Mouse (Mus musculus) left cerebral cortex, postnatal 10 days (tissue): ENCODE results near the gene Gm17079. TPM values are rescaled to one million over a fixed set of nuclear protein-coding genes. Genes with fewer than 3 reads are reported as not detected.
"Not testable (repeated sequence)": the region's sequence is repeated elsewhere in the genome, so short reads cannot be mapped to it uniquely, and the experiment has no call there.

Source experiments
- DNase-seq, 2 experiments: peaks; one replicate each; pipeline ENCODE4 v3.0.0; 2021 to 2022; ENCODE audit warnings: low spot score in 2 of 2, mixed read lengths in 1 of 2; ENCODE audit errors: extremely low spot score in 1 of 2
- intact Hi-C: fragments of 180-260 bp; cut with DNase I; formaldehyde crosslinking; loops from one replicate; pipeline ENCODE4 v1.15.1; 2025
- total RNA-seq, 2 experiments: library from RNA; stranded (reverse); gene quantifications; 2 replicates each; pipeline ENCODE4 v1.2.3; 2021

Gene Gm17079
- total RNA-seq, result not detected

DNA sequence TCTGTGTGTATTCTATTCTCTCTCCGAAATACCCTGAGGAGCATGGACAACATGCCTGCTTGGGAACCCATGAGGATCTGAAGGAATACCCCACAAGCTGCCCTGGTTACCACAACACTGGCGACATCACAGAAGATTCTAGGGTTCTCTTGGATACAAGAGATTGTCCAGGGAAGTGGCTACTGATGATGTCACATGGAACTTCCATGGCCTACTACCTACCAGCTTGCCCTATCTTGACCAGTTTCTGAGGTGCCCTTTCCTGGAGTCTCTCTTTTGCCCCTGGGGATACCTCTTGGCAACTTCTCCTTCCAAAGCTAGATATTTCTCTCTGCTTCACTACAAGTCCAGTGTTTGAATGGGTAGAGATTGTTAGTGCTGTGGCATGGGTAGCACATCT lies at the start of gene Gm17079:
Gene Gm17079 (minus strand): TSS at position 101 of the 400 bp plus-strand sequence.
- DNase-seq, intact Hi-C loops: not testable (repeated sequence)

DNA sequence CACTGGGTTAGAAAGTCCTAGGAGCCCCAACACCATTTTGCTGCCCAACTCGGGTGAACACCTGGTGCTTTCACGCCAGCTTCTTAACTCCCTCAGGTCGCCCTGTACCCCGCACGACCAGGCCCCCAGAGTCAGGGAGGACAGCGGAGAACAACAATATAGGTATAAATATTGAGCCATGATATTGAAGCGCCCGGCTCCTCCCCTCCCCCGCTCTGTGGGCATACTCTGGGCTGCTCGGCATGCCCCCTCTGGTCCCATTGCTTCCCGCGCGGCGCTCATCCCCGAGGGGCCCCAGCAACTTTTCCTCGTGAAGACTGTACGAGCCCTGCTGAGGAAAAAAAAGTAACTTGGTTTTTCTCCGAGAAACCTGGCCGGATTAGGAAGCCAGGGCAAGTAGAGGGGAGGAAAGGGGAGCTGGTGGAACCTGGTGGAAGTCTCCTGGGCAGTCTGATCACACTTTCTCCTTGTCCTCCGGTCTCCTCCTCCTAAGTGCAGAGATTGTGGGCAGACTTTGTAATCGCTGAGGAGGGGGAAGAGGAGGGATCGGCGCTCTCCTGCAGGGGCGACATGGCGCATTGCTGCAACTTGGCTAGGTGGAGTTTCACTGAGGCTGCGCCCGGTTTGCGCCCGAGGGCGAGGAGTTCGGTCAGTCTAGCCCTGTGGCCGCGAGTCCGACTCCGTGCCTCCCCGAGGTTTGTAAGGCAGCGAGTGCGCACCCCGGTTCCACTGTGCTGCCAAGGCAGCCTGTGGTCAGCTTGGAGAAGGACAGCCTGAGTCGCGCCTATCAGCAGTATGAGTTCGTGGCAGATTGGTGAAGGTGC lies 45.3 kb upstream of the Gm17079 start:
- DNase-seq, result peak in 1 of 2 experiments; percentile 22
- intact Hi-C loops, result no loop called here

DNA sequence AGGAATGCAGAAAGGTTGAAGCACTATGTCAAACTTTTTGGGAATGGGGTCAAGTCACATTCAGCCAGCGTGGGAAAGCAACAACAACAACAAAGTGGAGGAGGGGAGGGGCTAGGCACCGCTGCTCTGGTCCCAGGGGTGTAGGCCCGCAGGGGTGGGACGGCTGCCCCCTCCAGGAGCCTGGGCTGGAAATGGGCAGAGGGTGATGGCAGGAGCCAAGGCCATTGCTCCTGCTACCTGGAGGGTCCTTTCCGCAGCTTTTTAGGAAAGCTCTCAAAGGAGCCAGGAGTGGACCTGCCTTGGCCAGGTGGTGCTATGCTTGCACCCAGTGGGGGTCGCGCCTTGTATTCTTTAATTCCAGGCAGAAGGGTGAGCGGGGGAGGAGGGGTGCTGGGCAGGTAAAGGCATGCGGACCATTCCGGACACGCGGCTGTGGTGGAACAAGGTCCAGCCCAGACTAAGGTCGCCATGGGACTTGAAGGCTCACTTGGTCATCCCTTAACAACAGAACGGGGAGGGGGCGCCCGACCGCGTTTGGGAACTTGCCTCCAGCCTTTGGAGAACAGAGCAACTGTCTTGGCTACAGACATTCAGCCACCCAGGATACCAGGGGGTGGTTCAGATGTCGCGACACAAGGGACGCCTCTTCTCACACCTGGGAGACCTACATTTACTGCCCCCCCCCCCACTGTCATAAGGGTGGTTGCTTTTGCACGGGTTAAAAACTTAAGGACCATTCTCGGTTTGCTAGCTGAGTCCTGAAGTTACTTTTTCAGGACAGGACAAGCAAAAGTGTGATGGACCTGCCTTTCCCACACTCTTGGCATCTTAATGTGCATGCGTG lies 44.1 kb upstream of the Gm17079 start:
- intact Hi-C loops, result no loop called here
- peak in 1 of 2 experiments; percentile 20 for DNase-seq

DNA sequence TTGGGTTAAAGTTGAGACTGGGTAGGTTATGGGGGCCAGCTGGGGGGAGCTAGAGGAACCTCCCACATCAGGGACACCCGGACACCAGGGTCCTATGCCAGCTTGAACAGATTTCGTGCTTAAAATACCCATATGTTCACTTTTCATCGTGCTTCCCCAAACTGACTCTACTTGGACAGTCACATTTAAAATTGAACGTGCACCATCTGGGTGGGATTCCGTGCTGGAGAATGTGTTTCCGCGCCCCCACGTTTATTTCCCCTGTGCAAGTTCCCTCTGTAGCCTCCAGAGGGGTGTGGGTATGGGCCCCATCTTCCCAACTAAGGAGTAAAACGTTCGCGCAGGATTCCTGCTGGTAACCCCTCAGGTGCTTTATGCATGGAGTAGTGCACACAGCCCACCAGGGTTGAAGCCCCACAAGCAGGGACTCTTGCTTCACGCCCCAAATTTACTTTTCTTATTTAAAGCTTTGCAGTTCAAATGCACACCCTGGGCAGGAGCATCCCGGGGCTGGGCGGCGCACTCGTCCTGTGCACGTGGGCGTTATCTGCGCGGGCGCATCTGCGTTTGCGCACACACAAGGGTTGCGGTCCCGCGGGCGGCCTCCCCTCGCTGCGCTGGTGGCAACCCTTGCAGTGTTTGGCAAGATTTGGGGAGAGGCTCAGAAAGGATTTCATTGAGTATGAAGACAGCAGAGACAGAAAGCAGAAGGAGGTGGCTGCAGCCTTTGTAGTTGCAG lies 43.3 kb upstream of the Gm17079 start:
- intact Hi-C loops, result no loop called here
- peak; percentile 39 to 53 for DNase-seq

DNA sequence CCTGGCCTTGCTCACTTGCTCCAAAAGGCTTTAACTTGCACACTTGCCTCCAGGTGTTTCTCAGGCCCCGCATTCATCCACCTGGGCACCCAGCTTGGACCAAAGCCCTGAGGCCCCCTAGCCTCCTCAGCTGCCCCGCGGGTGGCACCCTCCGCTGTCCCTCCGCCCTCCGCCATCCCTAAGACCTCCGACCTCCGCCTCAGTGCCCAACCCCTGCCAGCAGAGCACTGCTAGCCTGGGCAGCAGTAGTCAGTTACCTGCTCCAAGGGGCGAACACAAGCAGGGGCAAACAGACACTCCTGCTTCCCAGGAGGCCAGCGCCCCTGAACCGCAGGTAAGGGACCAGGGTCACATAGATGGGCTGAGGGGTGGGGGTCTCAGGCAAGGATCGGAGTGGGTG lies 42.7 kb upstream of the Gm17079 start:
- no peak for DNase-seq
- intact Hi-C loops, result no loop called here

DNA sequence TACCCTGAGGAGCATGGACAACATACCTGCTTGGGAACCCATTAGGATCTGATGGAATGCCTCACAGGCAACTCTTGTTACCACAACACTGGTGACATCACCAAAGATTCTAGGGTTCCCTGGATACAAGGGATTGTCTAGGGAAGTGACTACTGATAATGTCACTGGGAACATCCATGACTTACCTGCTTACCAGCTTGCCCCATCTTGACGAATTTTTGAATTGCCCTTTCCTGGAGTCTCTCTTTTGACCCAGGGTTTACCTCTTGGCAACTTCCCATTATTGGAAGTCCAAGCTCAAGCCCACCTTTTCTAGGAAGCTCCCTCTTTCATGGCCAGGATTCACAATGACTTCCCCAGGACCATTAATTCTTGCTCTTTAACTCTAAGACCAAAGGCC lies 21.8 kb upstream of the Gm17079 start, which contains the start of gene Gm5800:
Gene Gm5800 (minus strand): TSS at position 101 of the 400 bp plus-strand sequence.
- no peak for DNase-seq
- intact Hi-C loops, result no loop called here

DNA sequence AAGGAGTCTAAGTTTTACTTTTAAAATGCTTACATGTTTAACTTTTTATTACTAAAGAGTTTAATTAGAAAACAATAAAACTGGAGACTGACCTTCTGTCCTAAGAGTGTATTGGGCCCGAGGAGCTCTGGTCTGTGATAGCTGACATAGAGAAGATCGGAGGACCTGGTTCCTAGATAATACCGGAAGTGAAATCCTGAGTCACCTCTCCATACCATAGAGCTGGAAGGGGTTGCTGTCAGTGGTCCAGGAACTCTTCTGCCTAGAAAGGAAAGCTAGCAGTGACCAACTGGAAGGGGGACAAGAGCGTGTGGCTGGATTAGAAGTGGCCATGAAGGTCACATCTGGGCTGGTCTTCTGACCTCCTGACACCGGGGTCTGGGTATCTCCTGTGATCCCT lies 18.0 kb downstream of the Gm17079 start:
- intact Hi-C loops, result no loop called here
- no peak for DNase-seq

Other genes with a start within 250 kb of the Gm17079 start
- gene Vmn2r89, start 243.6 kb downstream of the Gm17079 start, total RNA-seq, result not detected
- gene Gm5622, start 142.7 kb downstream of the Gm17079 start, total RNA-seq, result not detected
- not detected for gene Gm17175, start 121.4 kb downstream of the Gm17079 start, total RNA-seq
- not detected for gene Gm17174, start 103.3 kb downstream of the Gm17079 start, total RNA-seq
- gene Gm17078, start 84.2 kb downstream of the Gm17079 start, total RNA-seq, result not detected
- gene Gm4181, start 59.8 kb downstream of the Gm17079 start, total RNA-seq, result not detected
- not detected for gene Gm5800, start 21.7 kb upstream of the Gm17079 start, total RNA-seq
- gene Ang4, start 78.1 kb upstream of the Gm17079 start, total RNA-seq, result not detected
- gene AY358078, start 104.6 kb upstream of the Gm17079 start, total RNA-seq, result not detected
- gene Ear6, start 158.2 kb upstream of the Gm17079 start, total RNA-seq, result not detected
- gene Mettl17, start 189.4 kb upstream of the Gm17079 start, total RNA-seq, result 10 to 100 TPM; 35.5 to 42.4 TPM
- gene Slc39a2, start 197.4 kb upstream of the Gm17079 start, total RNA-seq, result 1 to 10 TPM; 3.6 to 4.5 TPM
- 100 to 1,000 TPM; 337 to 367 TPM for gene Ndrg2, start 218.7 kb upstream of the Gm17079 start, total RNA-seq
- gene Tppp2, start 223.0 kb upstream of the Gm17079 start, total RNA-seq, result not detected
- not detected for gene Rnase13, start 227.3 kb upstream of the Gm17079 start, total RNA-seq